Mouse (Mus musculus) olfactory bulb, adult 2 months (tissue): ENCODE measurements around the gene Tnnc2.

ENCODE experiments used
- CTCF ChIP-seq: fragments of 200-500 bp; IDR thresholded peaks from 2 replicates; pipeline ENCODE4 v1.5.1; 2012; ENCODE audit warnings: low read depth, mild to moderate bottlenecking, low read length, moderate library complexity; ENCODE audit not compliant: insufficient read depth
- POLR2A ChIP-seq: fragments of 200-500 bp; IDR thresholded peaks from 2 replicates; pipeline ENCODE4 v1.6.1; 2012; ENCODE audit warnings: mild to moderate bottlenecking, low read depth, low read length, moderate library complexity; ENCODE audit not compliant: insufficient read depth

DNA sequence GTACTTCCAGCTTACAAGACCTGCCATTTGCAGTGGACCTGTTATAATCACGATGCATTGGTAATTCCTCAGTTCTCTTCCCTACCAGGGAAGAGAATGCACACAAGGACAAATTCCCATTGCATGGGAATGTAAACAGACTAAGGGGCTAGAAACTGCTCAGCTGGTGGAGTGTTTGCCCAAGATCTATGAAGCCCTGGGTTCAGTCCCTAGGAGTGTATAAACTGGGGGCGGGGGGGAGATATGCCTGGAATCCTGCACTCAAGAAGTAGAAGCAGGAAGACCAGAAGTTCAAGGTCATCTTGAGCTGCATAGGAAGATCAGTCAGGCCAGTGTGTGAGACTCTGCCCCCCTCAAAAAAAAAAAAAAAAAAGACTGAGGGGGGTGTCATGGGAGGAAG lies 46.5 kb downstream of the Tnnc2 start:
- TF ChIP-seq POLR2A (no peak), CTCF (no peak)
